Mouse (Mus musculus) bone marrow, adult 2 months (tissue): ENCODE measurements around the gene Agbl1.

Source experiments
- CTCF ChIP-seq: fragments of 200-500 bp; IDR thresholded peaks from 2 replicates; pipeline ENCODE4 v1.5.1; 2011; ENCODE audit warnings: low read length, control low read depth; ENCODE audit not compliant: control insufficient read depth, insufficient read depth
- POLR2A ChIP-seq: fragments of 200-500 bp; IDR thresholded peaks from 2 replicates; pipeline ENCODE4 v1.6.1; 2011; ENCODE audit warnings: low read depth, mild to moderate bottlenecking, control low read depth, low read length, borderline replicate concordance; ENCODE audit not compliant: control insufficient read depth

DNA sequence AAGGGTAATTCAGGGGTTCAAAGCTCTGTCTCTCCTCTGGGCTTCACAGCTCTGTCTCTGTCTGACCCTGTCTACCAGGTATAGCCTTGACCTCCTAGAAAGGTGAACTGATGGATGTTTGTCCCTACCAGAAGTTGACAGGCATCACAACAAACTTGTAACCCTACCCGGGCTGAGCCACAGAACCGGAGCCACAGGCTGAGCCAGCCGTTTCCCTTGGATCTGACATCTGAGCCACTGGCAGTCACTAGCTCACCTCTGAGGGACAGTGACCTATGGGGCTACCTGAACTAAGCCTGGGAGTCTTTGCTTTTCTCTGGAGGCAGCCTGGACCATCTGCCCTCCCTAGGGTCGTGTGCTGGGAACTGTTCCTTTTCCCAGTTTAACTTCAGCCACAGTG lies 11.1 kb upstream of the Agbl1 start:
- TF ChIP-seq CTCF (no peak), POLR2A (no peak)
